Mouse (Mus musculus): Measurements from ENCODE around the gene Rpp25l. TPM values are rescaled to one million over a fixed set of nuclear protein-coding genes. Genes with fewer than 3 reads are reported as not detected.

Gene Rpp25l
- 49.8 and 50.6 TPM in 2 replicates for polyA plus RNA-seq (2015; fragmentation: Nextera tagmentation; extraction: Ambion mirVana)

DNA sequence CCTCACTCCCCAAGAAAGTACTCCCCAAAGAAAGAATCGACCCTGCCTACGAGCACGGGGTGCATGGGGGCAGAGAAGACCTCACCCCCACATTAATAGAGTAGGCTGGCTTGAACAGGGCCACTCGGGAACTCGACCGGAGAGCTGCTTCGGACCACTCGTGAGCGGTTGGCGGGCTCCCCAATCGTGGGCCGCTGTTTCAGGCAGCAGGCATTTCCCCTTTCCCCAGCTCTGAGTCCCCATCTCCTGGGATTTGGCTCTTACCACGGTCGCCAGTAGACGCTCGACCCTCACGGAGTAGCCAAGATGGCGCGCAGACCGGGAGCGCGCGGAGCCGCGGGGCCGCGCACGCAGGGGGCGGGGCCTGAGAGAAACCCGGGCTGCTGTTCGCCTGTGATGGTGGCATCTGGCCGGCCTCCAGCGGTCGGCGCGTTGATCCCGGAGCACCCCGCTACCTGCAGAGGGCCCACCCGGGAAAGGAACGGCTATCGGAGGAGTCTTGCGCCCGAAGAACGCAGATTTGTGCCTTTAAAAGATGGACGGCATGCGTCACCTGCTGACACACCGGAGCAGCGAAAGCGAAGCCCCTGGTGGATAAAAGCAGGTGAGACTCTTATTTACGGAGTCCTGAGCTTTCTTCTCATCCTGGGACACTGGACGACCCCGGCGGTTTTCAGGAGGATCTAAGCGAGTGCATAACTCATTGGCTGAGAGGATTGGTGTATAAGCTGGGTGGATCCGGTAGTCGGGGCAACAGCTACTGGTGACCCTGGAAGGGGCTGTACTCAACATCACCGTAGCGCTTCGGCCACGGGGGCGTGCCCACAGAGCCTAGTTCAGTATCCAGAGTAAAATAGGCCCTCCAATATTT lies at the start of gene Rpp25l:
Gene Rpp25l (minus strand): TSS at position 338 of the 871 bp plus-strand sequence.

DNA sequence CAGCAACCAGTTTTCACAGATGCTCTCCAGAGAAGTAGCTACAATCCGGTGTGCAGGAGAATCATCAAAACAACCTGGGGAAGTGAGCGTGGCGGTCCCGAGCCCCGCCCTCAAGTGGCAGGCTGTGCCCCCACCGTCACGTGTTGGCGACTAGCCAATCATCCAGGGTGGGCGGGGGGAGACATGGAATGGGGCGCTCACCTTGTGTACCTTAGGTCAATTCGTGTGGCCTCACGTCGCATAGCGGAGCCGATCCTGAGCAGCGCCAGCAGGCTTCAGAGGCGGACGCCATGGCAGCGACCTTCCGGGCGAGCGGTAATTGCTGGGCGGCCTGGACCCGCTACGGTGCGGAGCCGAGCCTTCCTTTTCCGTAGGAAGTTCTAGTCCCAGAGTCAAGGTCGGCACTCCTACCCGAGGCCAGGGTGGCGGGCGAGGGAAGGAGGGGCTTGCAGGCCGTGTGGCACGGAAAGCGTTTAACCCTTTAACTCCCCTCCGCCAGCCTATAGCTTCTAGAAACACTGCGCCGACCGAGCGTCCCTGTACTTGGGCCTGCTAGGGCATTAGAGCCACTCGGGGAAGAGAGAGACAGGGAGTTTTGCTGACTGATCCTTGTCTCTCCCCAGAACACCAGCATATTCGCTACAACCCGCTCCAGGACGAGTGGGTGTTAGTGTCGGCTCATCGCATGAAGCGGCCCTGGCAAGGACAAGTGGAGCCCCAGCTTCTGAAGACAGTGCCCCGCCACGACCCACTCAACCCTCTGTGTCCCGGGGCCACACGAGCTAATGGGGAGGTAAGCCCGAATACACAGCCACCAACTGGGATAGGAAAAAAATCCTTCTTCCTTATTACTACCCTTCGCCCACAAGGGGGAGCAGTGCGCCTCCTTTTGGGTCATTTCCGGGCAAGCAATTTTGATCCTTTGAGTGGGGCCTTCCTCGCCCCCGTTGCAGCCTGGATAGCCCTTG lies 42.3 kb upstream of the Rpp25l start, which contains the start of gene Sigmar1:
Gene Sigmar1 (minus strand): TSS at position 820 of the 968 bp plus-strand sequence.

DNA sequence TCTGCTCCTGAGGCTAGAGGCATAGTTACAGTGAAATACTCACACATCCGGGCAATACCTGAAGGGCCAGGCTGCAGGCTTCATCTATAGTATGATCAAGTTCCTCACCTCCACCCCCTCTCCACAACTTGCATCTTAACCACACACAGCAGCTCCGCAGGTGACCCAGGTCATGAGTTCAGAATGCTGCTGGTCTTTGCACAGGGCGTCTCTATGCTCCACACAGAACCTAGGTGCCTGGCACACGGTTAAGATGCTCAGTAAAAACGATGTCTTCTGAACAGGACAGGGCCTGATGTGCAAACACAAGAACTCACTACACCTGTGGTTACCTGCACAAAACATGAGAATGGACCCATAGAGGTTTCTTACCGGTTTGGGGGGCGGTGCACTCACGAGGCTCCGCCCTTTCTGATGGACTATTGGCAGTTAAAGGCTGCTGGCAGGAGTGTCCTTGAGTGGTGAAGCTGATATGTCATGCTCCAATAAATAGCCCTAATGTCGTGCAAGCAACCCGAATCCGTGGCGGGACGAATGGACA lies 41.5 kb upstream of the Rpp25l start, which contains the start of gene Galt:
Gene Galt (plus strand): TSS at position 432 of the 541 bp plus-strand sequence.

DNA sequence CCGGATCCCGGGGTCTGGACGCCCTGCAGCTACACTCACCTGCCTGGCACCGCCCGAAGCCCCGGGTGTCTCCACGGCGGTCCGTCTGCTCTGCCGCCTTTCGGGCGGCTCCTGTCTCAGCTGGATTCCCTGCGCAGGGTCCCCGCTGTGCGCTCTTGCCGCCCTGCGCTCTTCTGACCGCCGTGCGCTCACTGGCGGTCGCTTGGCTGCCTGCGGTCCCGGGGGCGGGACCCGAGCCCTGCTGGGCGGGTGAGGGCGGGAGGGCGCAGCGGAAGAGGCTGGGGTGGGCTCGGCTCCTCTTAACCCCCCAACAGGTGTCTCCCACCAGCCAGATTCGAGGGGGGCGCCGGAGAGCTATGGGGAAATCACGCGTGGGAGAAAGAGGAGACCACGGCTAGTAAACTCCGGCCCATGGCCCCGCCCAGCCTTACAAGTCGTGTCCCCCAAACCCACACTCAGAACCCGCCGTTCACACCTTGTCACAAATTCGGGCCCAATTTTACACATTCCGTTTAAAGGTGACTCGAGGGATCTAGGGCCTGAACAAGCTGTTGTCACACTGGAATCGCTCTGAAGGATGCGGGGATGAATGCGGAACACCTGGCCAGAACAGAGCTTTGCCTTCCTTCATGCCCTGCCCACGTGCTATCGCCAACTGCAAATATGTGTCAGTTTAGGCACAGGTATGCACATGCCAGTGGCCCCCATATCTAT lies 17.9 kb upstream of the Rpp25l start, which contains the start of gene Arid3c:
Gene Arid3c (minus strand): TSS at position 91 of the 714 bp plus-strand sequence.

DNA sequence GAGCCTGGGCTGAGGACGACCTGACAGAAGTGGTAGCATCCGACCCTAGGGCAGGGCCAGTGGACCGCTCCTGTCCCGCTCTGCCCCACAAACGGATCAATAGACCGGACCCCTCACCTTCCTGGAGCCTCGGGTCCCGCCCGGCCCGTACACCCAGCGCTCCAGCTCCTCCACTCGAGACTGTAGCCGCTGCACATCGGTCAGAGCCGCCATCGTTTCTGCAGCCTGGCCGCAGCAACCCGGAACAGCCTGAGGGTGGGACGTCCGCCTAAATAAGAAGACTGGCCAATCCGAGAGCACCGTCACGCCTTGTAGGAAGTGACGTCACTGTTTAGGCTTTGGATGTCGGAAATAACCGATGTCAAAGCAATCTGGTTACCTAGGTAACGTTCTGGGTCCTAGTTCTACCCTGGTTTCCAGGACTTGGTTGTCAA lies 9.6 kb upstream of the Rpp25l start, which contains the start of gene Dctn3:
Gene Dctn3 (minus strand): TSS at position 253 of the 434 bp plus-strand sequence.

DNA sequence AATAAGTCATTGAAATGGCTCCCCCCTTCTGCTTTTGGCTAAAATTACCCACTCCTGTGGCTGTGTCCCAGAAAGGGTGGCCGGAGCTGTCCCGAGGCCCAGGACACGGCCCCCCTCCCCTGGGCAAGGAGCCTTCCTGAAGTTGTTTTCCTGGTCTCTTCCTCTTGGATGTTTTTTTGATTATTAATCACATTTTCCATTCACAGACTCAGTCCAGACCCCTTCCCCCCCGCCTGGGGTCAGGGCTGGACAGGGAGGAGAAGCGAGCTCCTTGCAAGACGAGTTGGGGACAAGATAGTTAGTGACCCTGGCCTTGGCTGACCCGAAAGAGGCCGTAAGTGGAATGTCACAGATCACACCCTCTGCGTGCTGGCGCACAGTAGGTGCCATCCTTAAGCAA lies 13.6 kb downstream of the Rpp25l start, which contains the start of gene Il11ra1:
Gene Il11ra1 (plus strand): TSS at position 207 of the 400 bp plus-strand sequence.

DNA sequence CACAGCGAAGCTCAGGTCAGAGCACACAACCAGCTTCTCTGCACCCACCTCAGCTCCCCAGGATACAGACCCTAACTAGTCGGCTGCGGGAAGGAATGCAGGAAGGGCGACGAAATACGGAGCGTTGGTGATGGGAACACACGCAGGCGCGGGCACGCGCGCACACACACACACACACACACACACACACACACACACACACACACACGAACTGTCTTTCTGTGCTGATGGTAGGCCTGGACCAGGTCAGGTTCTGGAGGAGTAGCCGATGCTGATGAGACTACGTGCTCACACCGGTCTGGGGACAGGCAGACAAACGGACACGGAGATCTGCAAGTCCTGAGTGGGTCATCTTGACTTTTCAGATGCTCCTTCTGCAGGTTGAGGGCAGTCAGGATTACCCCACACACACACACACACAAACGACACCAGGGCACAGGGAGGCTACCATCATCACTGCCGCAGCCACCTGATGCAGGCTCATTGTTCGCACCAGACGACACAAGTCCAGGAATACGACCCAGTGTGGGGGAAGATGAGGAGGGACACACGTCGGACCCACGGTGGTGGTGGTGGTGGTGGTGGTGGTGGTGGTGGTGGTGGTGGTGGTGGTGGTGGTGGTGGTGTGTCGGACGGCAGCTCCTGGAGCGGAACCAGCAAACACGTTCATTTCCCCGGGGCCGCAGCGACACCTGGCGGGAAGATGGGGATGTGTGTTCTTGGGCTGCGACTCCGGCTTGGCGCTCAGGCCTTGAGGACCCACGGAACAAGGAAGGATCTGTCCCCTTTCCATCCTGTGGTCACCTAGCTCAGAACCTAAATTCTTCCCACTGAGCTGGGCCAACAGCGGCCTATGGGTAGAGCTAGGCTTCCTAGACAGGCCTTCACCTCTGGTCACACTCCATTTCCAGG lies 16.1 kb downstream of the Rpp25l start, which contains the start of gene Cntfr:
Gene Cntfr (minus strand): TSS at position 160 of the 912 bp plus-strand sequence.

Other genes starting within 250 kb of the Rpp25l start
- gene Kif24, start 248.6 kb downstream of the Rpp25l start, polyA plus RNA-seq (2015; fragmentation: Nextera tagmentation; extraction: Ambion mirVana) = 1.9 and 2.5 TPM in 2 replicates
- gene Nudt2, start 248.4 kb downstream of the Rpp25l start, polyA plus RNA-seq (2015; fragmentation: Nextera tagmentation; extraction: Ambion mirVana) = 45.8 and 49.9 TPM in 2 replicates
- 34.0 and 35.5 TPM in 2 replicates for gene AI464131, start 210.5 kb downstream of the Rpp25l start, polyA plus RNA-seq (2015; fragmentation: Nextera tagmentation; extraction: Ambion mirVana)
- gene 1110017D15Rik, start 196.2 kb downstream of the Rpp25l start, polyA plus RNA-seq (2015; fragmentation: Nextera tagmentation; extraction: Ambion mirVana) = 0.22 and 0.44 TPM in 2 replicates
- 4.0 and 5.8 TPM in 2 replicates for gene Fam219a, start 144.0 kb downstream of the Rpp25l start, polyA plus RNA-seq (2015; fragmentation: Nextera tagmentation; extraction: Ambion mirVana)
- gene Dnaic1, start 143.8 kb downstream of the Rpp25l start, polyA plus RNA-seq (2015; fragmentation: Nextera tagmentation; extraction: Ambion mirVana) = 11.0 and 17.3 TPM in 2 replicates
- 56.7 and 60.0 TPM in 2 replicates for gene Enho, start 73.2 kb downstream of the Rpp25l start, polyA plus RNA-seq (2015; fragmentation: Nextera tagmentation; extraction: Ambion mirVana)
- 5.4 and 5.6 TPM in 2 replicates for gene Cntfr, start 16.4 kb downstream of the Rpp25l start, polyA plus RNA-seq (2015; fragmentation: Nextera tagmentation; extraction: Ambion mirVana)
- 143 and 149 TPM in 2 replicates for gene Il11ra1, start 13.5 kb downstream of the Rpp25l start, polyA plus RNA-seq (2015; fragmentation: Nextera tagmentation; extraction: Ambion mirVana)
- gene Dctn3, start 9.6 kb upstream of the Rpp25l start, polyA plus RNA-seq (2015; fragmentation: Nextera tagmentation; extraction: Ambion mirVana) = 93.2 and 97.2 TPM in 2 replicates
- not detected in 2 replicates for gene Arid3c, start 17.6 kb upstream of the Rpp25l start, polyA plus RNA-seq (2015; fragmentation: Nextera tagmentation; extraction: Ambion mirVana)
- gene Galt, start 41.7 kb upstream of the Rpp25l start, polyA plus RNA-seq (2015; fragmentation: Nextera tagmentation; extraction: Ambion mirVana) = 40.2 and 41.9 TPM in 2 replicates
- 26.1 and 37.6 TPM in 2 replicates for gene Sigmar1, start 42.6 kb upstream of the Rpp25l start, polyA plus RNA-seq (2015; fragmentation: Nextera tagmentation; extraction: Ambion mirVana)
- gene Ccl27a, start 60.7 kb upstream of the Rpp25l start, polyA plus RNA-seq (2015; fragmentation: Nextera tagmentation; extraction: Ambion mirVana) = 39.9 and 40.7 TPM in 2 replicates
- gene Gm21541, start 190.1 kb upstream of the Rpp25l start, polyA plus RNA-seq (2015; fragmentation: Nextera tagmentation; extraction: Ambion mirVana) = 2.8 TPM in 1 of 2 replicates, not detected in the other
- gene Gm20878, start 228.0 kb upstream of the Rpp25l start, polyA plus RNA-seq (2015; fragmentation: Nextera tagmentation; extraction: Ambion mirVana) = 1.9 and 2.1 TPM in 2 replicates

Data from skeletal muscle tissue, postnatal 0 days (tissue).